Comparison of ENCODE assay signal across 7 mouse cellular contexts in genomic region chr9:107770037-107770373, GRCm38 (mm10). TPM values are rescaled to one million over a fixed set of nuclear protein-coding genes. Genes with fewer than 3 reads are reported as not detected.
DNase-seq lines count a peak whose midpoint lies in the region; ATAC-seq lines count a peak whose summit lies in the region.

No protein-coding gene starts in this region.

- peak overlapping the region; percentile 100 for H3K9ac ChIP-seq in neural tube, embryonic 11.5 days (ENCODE audit: low read length)
- H3K9ac ChIP-seq in limb, embryonic 15.5 days = peak overlapping the region; percentile 96

- WGBS in neural tube, embryonic 11.5 days = 2% methylated on average over 9 of the region's 9 CpGs
- 5% methylated on average over 9 of the region's 9 CpGs for WGBS in forebrain, embryonic 10.5 days
- 1% methylated on average over 9 of the region's 9 CpGs for WGBS in limb, embryonic 15.5 days

- H3K36me3 ChIP-seq in neural tube, embryonic 11.5 days (ENCODE audit: control insufficient read depth, insufficient read depth, low read length) = peaks cover 29% of the 10 kb centered on the region
- peaks cover 73% of the 10 kb centered on the region for H3K36me3 ChIP-seq in forebrain, embryonic 10.5 days (replicated peaks)
- peaks cover 56% of the 10 kb centered on the region for H3K36me3 ChIP-seq in limb, embryonic 15.5 days

- no peak for DNase-seq in neural tube, embryonic 11.5 days (ENCODE audit: low spot score)
- DNase-seq in neural tube, embryonic 10.5 days (ENCODE audit: extremely low spot score, low spot score) = no peak
- no peak for DNase-seq in forebrain, embryonic 10.5 days (ENCODE audit: extremely low spot score, low spot score)
- DNase-seq in yolk sac, embryonic 10.5 days (ENCODE audit: low spot score) = peak; percentile 5
- DNase-seq in left cerebral cortex, adult 9 months (ENCODE audit: low spot score in 2 of 2) = no peak

- H3K4me1 ChIP-seq in neural tube, embryonic 11.5 days (ENCODE audit: control insufficient read depth, insufficient read depth, low read length) = peaks cover 13% of the 10 kb centered on the region
- H3K4me1 ChIP-seq in forebrain, embryonic 10.5 days = peaks cover 18% of the 10 kb centered on the region
- H3K4me1 ChIP-seq in limb, embryonic 15.5 days = peaks cover 9% of the 10 kb centered on the region; the same call in 1 of the 2 replicates

- H3K27ac ChIP-seq in neural tube, embryonic 11.5 days (ENCODE audit: low read depth, low read length) = no peak overlapping the region
- peak overlapping the region; percentile 99 for H3K27ac ChIP-seq in forebrain, embryonic 10.5 days
- H3K27ac ChIP-seq in limb, embryonic 15.5 days = peak overlapping the region; percentile 90

- peak overlapping the region; percentile 69 for H3K4me2 ChIP-seq in neural tube, embryonic 11.5 days (ENCODE audit: low read depth)
- H3K4me2 ChIP-seq in limb, embryonic 15.5 days = peak overlapping the region; percentile 42

- H3K9me3 ChIP-seq in neural tube, embryonic 11.5 days (ENCODE audit: control insufficient read depth, low read length) = no peaks in the 10 kb centered on the region
- no peaks in the 10 kb centered on the region for H3K9me3 ChIP-seq in forebrain, embryonic 10.5 days
- no peaks in the 10 kb centered on the region for H3K9me3 ChIP-seq in limb, embryonic 15.5 days

- ATAC-seq in neural tube, embryonic 11.5 days (ENCODE audit: insufficient read depth, low FRiP score, low TSS enrichment) = no peak
- ATAC-seq in limb, embryonic 15.5 days (ENCODE audit: insufficient number of reproducible peaks, low FRiP score, low TSS enrichment, low read depth) = no peak
- no peak for ATAC-seq in granulocyte monocyte progenitor cell, adult 5-6 weeks (replicated peaks; ENCODE audit: poor library complexity, severe bottlenecking)

- no peaks in the 10 kb centered on the region for H3K27me3 ChIP-seq in neural tube, embryonic 11.5 days (ENCODE audit: control insufficient read depth, insufficient read depth, low read length)
- no peaks in the 10 kb centered on the region for H3K27me3 ChIP-seq in forebrain, embryonic 10.5 days (ENCODE audit: poor library complexity, severe bottlenecking)
- no peaks in the 10 kb centered on the region for H3K27me3 ChIP-seq in limb, embryonic 15.5 days

- peak overlapping the region; percentile 99 for H3K4me3 ChIP-seq in neural tube, embryonic 11.5 days (ENCODE audit: low read depth, low read length)
- H3K4me3 ChIP-seq in forebrain, embryonic 10.5 days = peak overlapping the region; percentile 99
- H3K4me3 ChIP-seq in limb, embryonic 15.5 days = peak overlapping the region; percentile 74

RNA-seq across cellular contexts. Expression of gene Rbm5, which starts 0.8 kb away (rescaled TPM):
- polyA plus RNA-seq in neural tube, embryonic 11.5 days (2014; fragmentation: Nextera tagmentation; extraction: Ambion mirVana) = 196 and 197 TPM in 2 replicates
- 185 and 192 TPM in 2 replicates for polyA plus RNA-seq in forebrain, embryonic 10.5 days (2016; fragmentation: Nextera tagmentation; extraction: Ambion mirVana)
- polyA plus RNA-seq in limb, embryonic 15.5 days (2015; fragmentation: Nextera tagmentation; extraction: Ambion mirVana) = 193 and 212 TPM in 2 replicates
- 133 and 165 TPM in 2 replicates for total RNA-seq in granulocyte monocyte progenitor cell, adult 5-6 weeks (2014; fragmentation: Nextera tagmentation)
- total RNA-seq in granulocyte monocyte progenitor cell, adult 5-6 weeks (2017) = 157 and 164 TPM in 2 replicates

RNA-seq across cellular contexts. Expression of gene Sema3f, which starts 59.7 kb away (rescaled TPM):
- 15.3 and 17.0 TPM in 2 replicates for polyA plus RNA-seq in neural tube, embryonic 11.5 days (2014; fragmentation: Nextera tagmentation; extraction: Ambion mirVana)
- polyA plus RNA-seq in forebrain, embryonic 10.5 days (2016; fragmentation: Nextera tagmentation; extraction: Ambion mirVana) = 10.0 and 11.2 TPM in 2 replicates
- polyA plus RNA-seq in limb, embryonic 15.5 days (2015; fragmentation: Nextera tagmentation; extraction: Ambion mirVana) = 26.6 and 38.2 TPM in 2 replicates
- total RNA-seq in granulocyte monocyte progenitor cell, adult 5-6 weeks (2014; fragmentation: Nextera tagmentation) = 2.6 TPM in 1 of 2 replicates, not detected in the other
- total RNA-seq in granulocyte monocyte progenitor cell, adult 5-6 weeks (2017) = not detected in 2 replicates
